Mouse (Mus musculus): ENCODE data around the gene Phb2. TPM values are rescaled to one million over a fixed set of nuclear protein-coding genes. Genes with fewer than 3 reads are reported as not detected.

The Phb2 gene
- total and polyA plus RNA-seq, 3 experiments: 309 to 815 (median 706) TPM

GRCm38 (mm10) chr6:124723541-124723940 is 11.4 kb downstream of the Phb2 start:
- DNase-seq (ENCODE audit: low read depth, low spot score): no peak
- H3K4me3 ChIP-seq (ENCODE audit: control insufficient read depth in 1 of 2, insufficient read depth in 1 of 2, low read depth in 2 of 2, low read length in 2 of 2): no peak overlapping the region
- no peak overlapping the region for H3K27ac ChIP-seq (ENCODE audit: control insufficient read depth, low read depth, low read length)
- H3K79me2 ChIP-seq (ENCODE audit: control insufficient read depth, insufficient read depth, low read length, poor library complexity): no peaks in the 10 kb centered on the region
- no peak overlapping the region for H3K9ac ChIP-seq (ENCODE audit: control insufficient read depth, low read depth, low read length, poor library complexity, severe bottlenecking)
- no peaks in the 10 kb centered on the region for H3K27me3 ChIP-seq (ENCODE audit: control insufficient read depth in 1 of 2, insufficient read depth in 2 of 2, low read length in 2 of 2)
- no peak for TF ChIP-seq GATA1 (IDR thresholded peaks at IDR 0.05; ENCODE audit: low read depth, low read length)
- TF ChIP-seq CHD2 (IDR thresholded peaks at IDR 0.05; ENCODE audit: low read length): no peak
- TF ChIP-seq TCF12 (IDR thresholded peaks at IDR 0.05; ENCODE audit: low read depth, low read length): no peak
- TF ChIP-seq ZKSCAN1 (IDR thresholded peaks at IDR 0.05; ENCODE audit: low read depth, low read length): no peak
- TF ChIP-seq NELFE (IDR thresholded peaks at IDR 0.05; ENCODE audit: low read depth, low read length): no peak
- no peak for TF ChIP-seq POLR2AphosphoS2 (IDR thresholded peaks at IDR 0.05; ENCODE audit: low read length)
- TF ChIP-seq RCOR1 (IDR thresholded peaks at IDR 0.05; ENCODE audit: low read depth, low read length): no peak
- no peak for TF ChIP-seq MAFK (IDR thresholded peaks at IDR 0.05; ENCODE audit: borderline replicate concordance, low read depth, low read length)
- TF ChIP-seq ELF1 (IDR thresholded peaks at IDR 0.05; ENCODE audit: low read depth, low read length): no peak
- no peak for TF ChIP-seq MAZ (IDR thresholded peaks at IDR 0.05; ENCODE audit: low read depth, low read length)
- TF ChIP-seq ZNF384 (IDR thresholded peaks at IDR 0.05; ENCODE audit: low read depth, low read length): no peak
- no peak for TF ChIP-seq ETS1 (IDR thresholded peaks at IDR 0.05; ENCODE audit: low read depth, low read length)
- no peak for TF ChIP-seq CTCF (IDR thresholded peaks at IDR 0.05 in 2 of 3, conservative IDR thresholded peaks at IDR 0.05 in 1 of 3; ENCODE audit: control insufficient read depth in 1 of 3, insufficient read depth in 1 of 3, low read depth in 2 of 3, low read length in 3 of 3, poor library complexity in 1 of 3, severe bottlenecking in 1 of 3)
- TF ChIP-seq CHD1 (IDR thresholded peaks at IDR 0.05; ENCODE audit: low read depth, low read length): no peak
- no peaks in the 10 kb centered on the region for H3K9me3 ChIP-seq (replicated peaks; ENCODE audit: insufficient read depth, low read length)
- H3K36me3 ChIP-seq (ENCODE audit: control insufficient read depth in 1 of 2, insufficient read depth in 2 of 2, low read length in 2 of 2): peaks cover 3 to 13% of the 10 kb centered on the region in 2 experiments
- peaks cover 3 to 16% of the 10 kb centered on the region in 2 experiments; a peak in 3 of 4 replicates for H3K4me1 ChIP-seq (ENCODE audit: control insufficient read depth in 1 of 2, insufficient read depth in 2 of 2, low read length in 2 of 2)

GRCm38 (mm10) chr6:124724472-124724871 is 12.3 kb downstream of the Phb2 start:
- TF ChIP-seq UBTF (IDR thresholded peaks at IDR 0.05; ENCODE audit: borderline replicate concordance, insufficient read depth, low read depth, low read length) (no peak), MAFK (IDR thresholded peaks at IDR 0.05; ENCODE audit: borderline replicate concordance, low read depth, low read length) (peak; percentile 80)
- H3K9me3 ChIP-seq (replicated peaks; ENCODE audit: insufficient read depth, low read length): no peaks in the 10 kb centered on the region
- H3K27me3 ChIP-seq (ENCODE audit: control insufficient read depth in 1 of 2, insufficient read depth in 2 of 2, low read length in 2 of 2): no peaks in the 10 kb centered on the region
- H3K36me3 ChIP-seq (ENCODE audit: control insufficient read depth in 1 of 2, insufficient read depth in 2 of 2, low read length in 2 of 2): peaks cover 3 to 4% of the 10 kb centered on the region in 2 experiments
- no peak for DNase-seq (ENCODE audit: low read depth, low spot score)
- no peak overlapping the region for H3K9ac ChIP-seq (ENCODE audit: control insufficient read depth, low read depth, low read length, poor library complexity, severe bottlenecking)
- no peaks in the 10 kb centered on the region for H3K79me2 ChIP-seq (ENCODE audit: control insufficient read depth, insufficient read depth, low read length, poor library complexity)
- peaks cover 0 to 7% of the 10 kb centered on the region in 2 experiments; a peak in 2 of 4 replicates for H3K4me1 ChIP-seq (ENCODE audit: control insufficient read depth in 1 of 2, insufficient read depth in 2 of 2, low read length in 2 of 2)
- H3K4me3 ChIP-seq (ENCODE audit: control insufficient read depth in 1 of 2, insufficient read depth in 1 of 2, low read depth in 2 of 2, low read length in 2 of 2): no peak overlapping the region
- H3K27ac ChIP-seq (ENCODE audit: control insufficient read depth, low read depth, low read length): no peak overlapping the region

GRCm38 (mm10) chr6:124728621-124729020 is 16.5 kb downstream of the Phb2 start:
- Histone ChIP-seq H3K4me1 (ENCODE audit: control insufficient read depth in 1 of 2, insufficient read depth in 2 of 2, low read length in 2 of 2) (peaks cover 5 to 18% of the 10 kb centered on the region in 2 experiments), H3K79me2 (ENCODE audit: control insufficient read depth, insufficient read depth, low read length, poor library complexity) (peaks cover 16% of the 10 kb centered on the region), H3K4me3 (ENCODE audit: control insufficient read depth in 1 of 2, insufficient read depth in 1 of 2, low read depth in 2 of 2, low read length in 2 of 2) (no peak overlapping the region), H3K36me3 (ENCODE audit: control insufficient read depth in 1 of 2, insufficient read depth in 2 of 2, low read length in 2 of 2) (peaks cover 3 to 18% of the 10 kb centered on the region in 2 experiments), H3K9me3 (replicated peaks; ENCODE audit: insufficient read depth, low read length) (no peaks in the 10 kb centered on the region), H3K27ac (ENCODE audit: control insufficient read depth, low read depth, low read length) (no peak overlapping the region), H3K9ac (ENCODE audit: control insufficient read depth, low read depth, low read length, poor library complexity, severe bottlenecking) (no peak overlapping the region), H3K27me3 (ENCODE audit: control insufficient read depth in 1 of 2, insufficient read depth in 2 of 2, low read length in 2 of 2) (no peaks in the 10 kb centered on the region)
- DNase-seq (ENCODE audit: low read depth, low spot score): no peak
- TF ChIP-seq RCOR1 (IDR thresholded peaks at IDR 0.05; ENCODE audit: low read depth, low read length) (no peak), BHLHE40 (IDR thresholded peaks at IDR 0.05; ENCODE audit: borderline replicate concordance, low read depth, low read length) (no peak), EP300 (IDR thresholded peaks at IDR 0.05; ENCODE audit: low read depth in 1 of 2, low read length in 2 of 2) (no peak), HCFC1 (IDR thresholded peaks at IDR 0.05; ENCODE audit: low read depth, low read length) (no peak), TCF12 (IDR thresholded peaks at IDR 0.05; ENCODE audit: low read depth, low read length) (no peak), MAZ (IDR thresholded peaks at IDR 0.05; ENCODE audit: low read depth, low read length) (no peak), ZMIZ1 (IDR thresholded peaks at IDR 0.05; ENCODE audit: low read depth, low read length) (no peak), MAX (IDR thresholded peaks at IDR 0.05; ENCODE audit: low read length) (no peak), ZKSCAN1 (IDR thresholded peaks at IDR 0.05; ENCODE audit: low read depth, low read length) (no peak), NRF1 (IDR thresholded peaks at IDR 0.05; ENCODE audit: insufficient read depth, low read depth, low read length, poor library complexity, severe bottlenecking) (no peak), POLR2AphosphoS5 (IDR thresholded peaks at IDR 0.05; ENCODE audit: borderline replicate concordance, low read depth, low read length) (no peak), NELFE (IDR thresholded peaks at IDR 0.05; ENCODE audit: low read depth, low read length) (no peak), MXI1 (IDR thresholded peaks at IDR 0.05; ENCODE audit: low read depth, low read length) (no peak), RAD21 (IDR thresholded peaks at IDR 0.05; ENCODE audit: low read depth, low read length) (no peak), ZC3H11A (IDR thresholded peaks at IDR 0.05; ENCODE audit: low read depth, low read length) (no peak), CHD2 (IDR thresholded peaks at IDR 0.05; ENCODE audit: low read length) (no peak), JUND (IDR thresholded peaks at IDR 0.05; ENCODE audit: low read depth, low read length) (no peak)
